Mouse (Mus musculus): ENCODE measurements at regions not wholly inside any gene's neighbourhood (a gene's known extent, or its start where the extent isn't known, plus 50 kb on each side); places are given as distances from the start of the nearest gene placed in this dataset.
A peak's percentile ranks its signal among the peaks of the same experiment; 100 is the strongest.

- TF ChIP-seq E2F4 (IDR thresholded peaks at IDR 0.05; ENCODE audit: insufficient read depth) = no peak
- TF ChIP-seq POLR2AphosphoS2 (IDR thresholded peaks at IDR 0.05; ENCODE audit: insufficient read length, low read depth) = no peak
- TF ChIP-seq MAX (IDR thresholded peaks at IDR 0.05; ENCODE audit: low read depth) = no peak
- TF ChIP-seq SRF (IDR thresholded peaks at IDR 0.05; ENCODE audit: control insufficient read depth, insufficient read length, low read depth) = no peak
- TF ChIP-seq TCF3 (IDR thresholded peaks at IDR 0.05; ENCODE audit: insufficient read length, low read depth) = no peak
- TF ChIP-seq TCF12 (IDR thresholded peaks at IDR 0.05; ENCODE audit: insufficient read depth, poor library complexity, severe bottlenecking) = no peak
- TF ChIP-seq MYOG (IDR thresholded peaks at IDR 0.05; ENCODE audit: control insufficient read depth in 1 of 3, insufficient read depth in 1 of 3, insufficient read length in 2 of 3, low read depth in 2 of 3) = no peak
- no peak for TF ChIP-seq MYOD1 (IDR thresholded peaks at IDR 0.05; ENCODE audit: control insufficient read depth in 1 of 3, insufficient read length in 2 of 3, low read depth in 2 of 3)
- no peak for TF ChIP-seq REST (IDR thresholded peaks at IDR 0.05; ENCODE audit: insufficient read depth, insufficient read length)
- TF ChIP-seq POLR2A (IDR thresholded peaks at IDR 0.05; ENCODE audit: insufficient read length, low read depth) = no peak
- TF ChIP-seq CEBPB (IDR thresholded peaks at IDR 0.05; ENCODE audit: insufficient read depth, poor library complexity, severe bottlenecking) = no peak
- TF ChIP-seq USF1 (IDR thresholded peaks at IDR 0.05; ENCODE audit: low read depth) = no peak
- no peaks in the 10 kb centered on the region for H3K79me2 ChIP-seq (ENCODE audit: control insufficient read depth, insufficient read depth)
- H3K4me3 ChIP-seq = no peak overlapping the region
- no peak overlapping the region for H3ac ChIP-seq (ENCODE audit: control insufficient read depth, insufficient read length)
- H3K4me2 ChIP-seq (ENCODE audit: low read depth) = no peak overlapping the region
- no peaks in the 10 kb centered on the region for H3K27me3 ChIP-seq (ENCODE audit: control insufficient read depth, insufficient read depth, insufficient read length)
- no peaks in the 10 kb centered on the region for H3K36me3 ChIP-seq (ENCODE audit: control insufficient read depth, insufficient read depth)
These were observed 69.3 kb upstream of the E2f3 start for GRCm38 (mm10) chr13:30055141-30055645.

DNA sequence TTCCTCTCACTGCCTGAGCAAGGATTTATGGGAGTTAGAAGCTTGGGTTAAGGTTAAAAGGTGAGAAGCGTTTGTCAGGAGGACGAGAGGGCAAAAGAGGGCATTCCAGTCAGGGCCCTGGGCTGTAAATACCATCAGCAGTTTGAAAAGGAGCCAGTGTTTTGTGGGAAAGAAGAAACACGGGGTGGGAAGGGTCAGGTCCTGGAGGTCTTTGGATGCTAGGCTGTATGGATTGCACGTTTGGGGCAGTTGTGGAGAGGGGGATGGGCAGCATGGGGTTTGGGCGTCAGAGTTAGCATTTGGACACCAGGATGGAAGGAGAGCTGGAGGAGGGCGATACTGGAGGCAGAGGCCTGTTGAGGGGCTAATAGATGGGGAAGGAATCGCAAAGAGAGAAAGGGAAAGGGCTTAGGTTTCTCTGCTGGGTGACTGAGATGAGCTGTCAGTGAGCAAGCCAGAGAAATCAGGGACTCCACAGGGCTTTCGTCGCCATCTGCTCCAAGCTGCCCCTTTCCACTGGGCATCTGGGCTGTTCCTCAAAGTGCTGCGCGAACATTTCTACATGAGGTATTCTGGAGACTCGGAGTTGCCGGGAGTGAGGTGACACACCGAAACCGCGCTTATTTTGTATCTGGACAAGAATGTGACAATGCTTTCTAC is 66.2 kb upstream of the E2f3 start:
- H3K4me2 ChIP-seq (ENCODE audit: low read depth) = no peak overlapping the region
- H3K79me2 ChIP-seq (ENCODE audit: control insufficient read depth, insufficient read depth) = no peaks in the 10 kb centered on the region
- no peak overlapping the region for H3K4me3 ChIP-seq
- H3ac ChIP-seq (ENCODE audit: control insufficient read depth, insufficient read length) = no peak overlapping the region
- TF ChIP-seq MYOD1 (IDR thresholded peaks at IDR 0.05; ENCODE audit: control insufficient read depth in 1 of 3, insufficient read length in 2 of 3, low read depth in 2 of 3) = no peak
- no peaks in the 10 kb centered on the region for H3K27me3 ChIP-seq (ENCODE audit: control insufficient read depth, insufficient read depth, insufficient read length)
- no peaks in the 10 kb centered on the region for H3K36me3 ChIP-seq (ENCODE audit: control insufficient read depth, insufficient read depth)

DNA sequence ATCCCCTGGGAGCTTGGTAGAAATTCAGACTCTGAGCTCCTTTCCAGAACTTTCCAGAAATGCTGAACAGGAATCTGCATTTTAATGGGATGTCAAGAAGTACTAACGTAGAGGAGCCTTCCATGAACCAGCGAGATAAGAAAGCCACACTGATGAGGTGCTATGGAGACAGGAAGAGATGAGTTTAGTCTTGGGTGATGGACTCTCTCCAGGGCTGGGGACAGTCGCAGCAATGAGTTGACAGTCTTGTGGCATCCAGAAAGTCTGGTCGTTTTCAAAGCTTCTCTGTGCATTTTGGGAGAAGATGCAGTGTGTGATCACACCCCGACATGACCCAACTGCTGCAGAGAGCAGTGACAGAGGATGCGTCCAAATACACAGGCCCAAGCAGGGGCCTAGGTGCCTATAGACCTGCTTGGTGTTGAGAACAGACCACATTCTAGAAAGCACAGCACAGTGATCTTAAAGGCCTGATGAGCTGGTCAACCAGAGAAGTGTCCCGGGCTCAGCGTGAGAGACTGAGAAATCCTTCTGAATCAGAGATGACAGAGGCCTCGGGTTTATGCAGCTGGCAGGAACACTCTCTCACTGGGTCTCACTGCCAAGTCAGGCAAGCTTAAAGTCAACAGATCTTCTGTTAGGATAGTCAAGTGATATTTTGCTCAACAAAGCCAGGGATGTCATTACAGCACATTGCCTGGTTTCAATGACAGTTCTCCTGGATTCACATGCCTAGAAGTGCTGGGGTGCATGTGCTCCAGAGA is 65.1 kb upstream of the E2f3 start:
- H3K4me2 ChIP-seq (ENCODE audit: low read depth) = no peak overlapping the region
- H3ac ChIP-seq (ENCODE audit: control insufficient read depth, insufficient read length) = no peak overlapping the region
- H3K27me3 ChIP-seq (ENCODE audit: control insufficient read depth, insufficient read depth, insufficient read length) = no peaks in the 10 kb centered on the region
- no peaks in the 10 kb centered on the region for H3K79me2 ChIP-seq (ENCODE audit: control insufficient read depth, insufficient read depth)
- no peak overlapping the region for H3K4me3 ChIP-seq
- no peak for TF ChIP-seq POLR2A (IDR thresholded peaks at IDR 0.05; ENCODE audit: insufficient read length, low read depth)
- no peak for TF ChIP-seq MYOG (IDR thresholded peaks at IDR 0.05; ENCODE audit: control insufficient read depth in 1 of 3, insufficient read depth in 1 of 3, insufficient read length in 2 of 3, low read depth in 2 of 3)
- TF ChIP-seq POLR2AphosphoS2 (IDR thresholded peaks at IDR 0.05; ENCODE audit: insufficient read length, low read depth) = no peak
- no peak for TF ChIP-seq E2F4 (IDR thresholded peaks at IDR 0.05; ENCODE audit: insufficient read depth)
- TF ChIP-seq MYOD1 (IDR thresholded peaks at IDR 0.05; ENCODE audit: control insufficient read depth in 1 of 3, insufficient read length in 2 of 3, low read depth in 2 of 3) = peak in 1 of 3 experiments; percentile 8
- H3K36me3 ChIP-seq (ENCODE audit: control insufficient read depth, insufficient read depth) = no peaks in the 10 kb centered on the region

- Histone ChIP-seq H3K4me3 (no peak overlapping the region), H3ac (ENCODE audit: control insufficient read depth, insufficient read length) (no peak overlapping the region), H3K36me3 (ENCODE audit: control insufficient read depth, insufficient read depth) (no peaks in the 10 kb centered on the region), H3K27me3 (ENCODE audit: control insufficient read depth, insufficient read depth, insufficient read length) (no peaks in the 10 kb centered on the region), H3K79me2 (ENCODE audit: control insufficient read depth, insufficient read depth) (no peaks in the 10 kb centered on the region), H3K4me2 (ENCODE audit: low read depth) (no peak overlapping the region)
- TF ChIP-seq REST (IDR thresholded peaks at IDR 0.05; ENCODE audit: insufficient read depth, insufficient read length) = no peak
- no peak for TF ChIP-seq CEBPB (IDR thresholded peaks at IDR 0.05; ENCODE audit: insufficient read depth, poor library complexity, severe bottlenecking)
- no peak for TF ChIP-seq TCF12 (IDR thresholded peaks at IDR 0.05; ENCODE audit: insufficient read depth, poor library complexity, severe bottlenecking)
- TF ChIP-seq SRF (IDR thresholded peaks at IDR 0.05; ENCODE audit: control insufficient read depth, insufficient read length, low read depth) = no peak
- TF ChIP-seq POLR2AphosphoS2 (IDR thresholded peaks at IDR 0.05; ENCODE audit: insufficient read length, low read depth) = no peak
- no peak for TF ChIP-seq E2F4 (IDR thresholded peaks at IDR 0.05; ENCODE audit: insufficient read depth)
- no peak for TF ChIP-seq MYOD1 (IDR thresholded peaks at IDR 0.05; ENCODE audit: control insufficient read depth in 1 of 3, insufficient read length in 2 of 3, low read depth in 2 of 3)
- no peak for TF ChIP-seq POLR2A (IDR thresholded peaks at IDR 0.05; ENCODE audit: insufficient read length, low read depth)
- no peak for TF ChIP-seq MYOG (IDR thresholded peaks at IDR 0.05; ENCODE audit: control insufficient read depth in 1 of 3, insufficient read depth in 1 of 3, insufficient read length in 2 of 3, low read depth in 2 of 3)
- no peak for TF ChIP-seq MAX (IDR thresholded peaks at IDR 0.05; ENCODE audit: low read depth)
- TF ChIP-seq TCF3 (IDR thresholded peaks at IDR 0.05; ENCODE audit: insufficient read length, low read depth) = no peak
- no peak for TF ChIP-seq USF1 (IDR thresholded peaks at IDR 0.05; ENCODE audit: low read depth)
These were observed 62.5 kb upstream of the E2f3 start for GRCm38 (mm10) chr13:30048260-30048859.
